Mouse (Mus musculus): ENCODE results near the gene Gabbr2. TPM values are rescaled to one million over a fixed set of nuclear protein-coding genes. Genes with fewer than 3 reads are reported as not detected.
A peak's percentile ranks its signal among the peaks of the same experiment; 100 is the strongest.

The Gabbr2 gene
- polyA plus RNA-seq, 1 experiment from 2014 or later = 0.11 TPM

DNA sequence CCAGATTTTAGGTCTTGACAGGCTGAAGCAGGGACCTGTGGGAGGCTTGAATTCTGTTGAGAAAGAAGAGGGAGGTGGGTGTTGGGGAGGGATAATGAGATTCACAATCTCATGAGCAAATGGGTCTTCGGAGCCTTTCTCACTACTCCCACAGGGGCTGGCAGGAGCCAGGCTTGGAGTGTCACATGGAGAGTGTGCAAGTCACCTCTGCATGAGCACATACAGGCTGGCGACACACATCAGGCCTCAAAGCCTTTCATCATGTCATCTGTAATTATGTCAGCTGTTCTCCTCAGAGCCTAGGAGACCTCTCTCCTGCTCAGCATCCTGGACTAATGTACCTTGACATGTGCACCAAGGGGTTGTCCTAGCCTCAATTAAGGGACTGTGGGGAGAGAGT lies 219.1 kb downstream of the Gabbr2 start:
- no peaks in the 10 kb centered on the region for H3K4me1 ChIP-seq (ENCODE audit: insufficient read depth, low read length)
- H3K36me3 ChIP-seq (ENCODE audit: insufficient read depth, low read length) = no peaks in the 10 kb centered on the region
- WGBS = 79% methylated on average over 2 of the region's 2 CpGs
- no peaks in the 10 kb centered on the region for H3K27me3 ChIP-seq (ENCODE audit: insufficient read depth, low read length)
- H3K9ac ChIP-seq (replicated peaks; ENCODE audit: low read length) = no peak overlapping the region
- H3K9me3 ChIP-seq (ENCODE audit: low read length) = no peaks in the 10 kb centered on the region
- H3K27ac ChIP-seq (ENCODE audit: low read length) = no peak overlapping the region
- no peak for ATAC-seq (ENCODE audit: low FRiP score, low TSS enrichment)
- no peak overlapping the region for H3K4me2 ChIP-seq (replicated peaks; ENCODE audit: low read depth, low read length)
- no peak overlapping the region for H3K4me3 ChIP-seq (ENCODE audit: low read length)

DNA sequence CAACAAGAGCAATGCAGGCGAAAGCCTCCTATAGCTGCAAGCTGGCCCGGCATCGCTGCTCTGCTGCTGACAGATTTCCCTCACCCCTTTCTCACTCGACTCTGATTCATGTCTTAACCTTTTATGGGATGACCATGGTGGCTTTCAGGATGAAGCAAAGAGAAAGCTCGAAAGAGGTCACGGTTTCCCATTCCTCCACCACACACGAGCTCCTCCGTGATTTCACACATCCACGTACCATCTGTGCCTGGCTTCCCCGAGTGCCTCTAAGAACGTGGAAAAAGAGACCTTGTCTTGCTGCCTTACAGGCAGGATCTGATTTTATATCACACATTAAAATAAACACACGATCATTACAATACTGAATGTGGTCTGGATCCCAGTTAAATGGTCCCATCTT lies 220.6 kb downstream of the Gabbr2 start:
- no peaks in the 10 kb centered on the region for H3K27me3 ChIP-seq (ENCODE audit: insufficient read depth, low read length)
- no peaks in the 10 kb centered on the region for H3K9me3 ChIP-seq (ENCODE audit: low read length)
- no peak for ATAC-seq (ENCODE audit: low FRiP score, low TSS enrichment)
- H3K36me3 ChIP-seq (ENCODE audit: insufficient read depth, low read length) = no peaks in the 10 kb centered on the region
- no peak overlapping the region for H3K4me3 ChIP-seq (ENCODE audit: low read length)
- WGBS = 80% methylated on average over 12 of the region's 12 CpGs
- no peak overlapping the region for H3K27ac ChIP-seq (ENCODE audit: low read length)
- no peaks in the 10 kb centered on the region for H3K4me1 ChIP-seq (ENCODE audit: insufficient read depth, low read length)
- H3K4me2 ChIP-seq (replicated peaks; ENCODE audit: low read depth, low read length) = no peak overlapping the region
- H3K9ac ChIP-seq (replicated peaks; ENCODE audit: low read length) = no peak overlapping the region

DNA sequence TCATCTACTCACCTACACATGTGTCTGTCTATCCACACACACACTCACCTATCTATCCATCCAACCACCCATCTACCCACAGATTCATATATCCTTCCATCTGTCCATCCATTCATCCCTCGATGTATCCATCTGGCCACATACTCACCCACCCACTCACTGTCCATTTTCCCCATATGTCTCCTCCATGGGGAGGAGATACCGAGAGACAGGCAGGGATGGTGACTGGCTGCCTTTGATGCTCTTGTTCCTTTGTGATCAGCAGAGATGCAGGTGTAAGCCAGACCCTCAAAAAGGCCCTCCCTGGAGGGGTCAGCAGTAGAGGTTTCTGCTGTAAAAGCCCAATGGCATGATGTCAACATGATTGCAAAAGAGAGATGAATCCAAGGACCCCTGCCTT lies 221.0 kb downstream of the Gabbr2 start:
- no peak for ATAC-seq (ENCODE audit: low FRiP score, low TSS enrichment)
- Histone ChIP-seq H3K27me3 (ENCODE audit: insufficient read depth, low read length) (no peaks in the 10 kb centered on the region), H3K9me3 (ENCODE audit: low read length) (no peaks in the 10 kb centered on the region), H3K36me3 (ENCODE audit: insufficient read depth, low read length) (no peaks in the 10 kb centered on the region), H3K27ac (ENCODE audit: low read length) (no peak overlapping the region), H3K4me1 (ENCODE audit: insufficient read depth, low read length) (no peaks in the 10 kb centered on the region), H3K4me2 (replicated peaks; ENCODE audit: low read depth, low read length) (no peak overlapping the region), H3K9ac (replicated peaks; ENCODE audit: low read length) (no peak overlapping the region), H3K4me3 (ENCODE audit: low read length) (no peak overlapping the region)
- WGBS = 84% methylated on average over 2 of the region's 2 CpGs

DNA sequence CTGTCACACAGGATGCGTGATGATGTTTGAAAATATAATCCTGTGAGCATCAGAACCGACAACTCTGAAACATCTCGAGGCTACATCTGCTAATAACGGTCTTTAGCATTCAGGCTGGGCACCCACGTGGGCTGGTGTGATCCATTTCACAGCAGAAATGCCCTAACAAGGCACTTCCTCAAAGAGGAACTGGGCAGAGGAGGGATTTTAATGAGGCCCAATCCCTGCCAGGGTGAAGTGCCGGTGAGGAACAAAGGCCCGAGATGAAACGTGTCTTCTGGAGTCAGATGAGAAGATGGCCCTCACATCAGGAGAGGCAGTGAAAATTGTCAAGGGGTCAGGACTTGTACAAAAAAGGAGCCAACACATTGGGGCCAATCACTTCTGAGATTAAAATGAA lies 221.6 kb downstream of the Gabbr2 start:
- Histone ChIP-seq H3K4me2 (replicated peaks; ENCODE audit: low read depth, low read length) (no peak overlapping the region), H3K27ac (ENCODE audit: low read length) (no peak overlapping the region), H3K4me3 (ENCODE audit: low read length) (no peak overlapping the region), H3K9ac (replicated peaks; ENCODE audit: low read length) (no peak overlapping the region), H3K36me3 (ENCODE audit: insufficient read depth, low read length) (no peaks in the 10 kb centered on the region), H3K9me3 (ENCODE audit: low read length) (no peaks in the 10 kb centered on the region), H3K27me3 (ENCODE audit: insufficient read depth, low read length) (no peaks in the 10 kb centered on the region), H3K4me1 (ENCODE audit: insufficient read depth, low read length) (no peaks in the 10 kb centered on the region)
- no peak for ATAC-seq (ENCODE audit: low FRiP score, low TSS enrichment)
- WGBS = 82% methylated on average over 8 of the region's 8 CpGs

DNA sequence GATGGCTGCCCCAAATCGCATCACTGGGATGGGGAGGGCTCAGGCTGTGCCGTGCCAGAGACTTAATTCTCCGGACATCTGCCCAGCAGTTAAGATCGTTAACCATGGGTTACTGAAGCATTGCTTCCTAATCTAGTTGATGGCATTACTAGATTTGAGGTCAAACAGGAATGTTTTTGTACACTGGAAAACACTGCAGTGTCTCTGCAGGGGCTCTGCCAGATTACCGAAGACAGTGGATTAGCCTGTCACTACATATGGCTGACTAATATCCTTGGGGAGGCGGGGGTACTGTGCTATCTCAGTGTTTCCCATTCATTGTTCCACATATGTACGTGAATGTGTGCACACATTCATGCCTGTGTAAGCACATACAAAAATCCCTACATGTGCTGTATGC lies 225.3 kb downstream of the Gabbr2 start:
- ATAC-seq (ENCODE audit: low FRiP score, low TSS enrichment) = no peak
- Histone ChIP-seq H3K4me2 (replicated peaks; ENCODE audit: low read depth, low read length) (no peak overlapping the region), H3K36me3 (ENCODE audit: insufficient read depth, low read length) (no peaks in the 10 kb centered on the region), H3K4me1 (ENCODE audit: insufficient read depth, low read length) (no peaks in the 10 kb centered on the region), H3K4me3 (ENCODE audit: low read length) (no peak overlapping the region), H3K9ac (replicated peaks; ENCODE audit: low read length) (no peak overlapping the region), H3K27me3 (ENCODE audit: insufficient read depth, low read length) (no peaks in the 10 kb centered on the region), H3K27ac (ENCODE audit: low read length) (no peak overlapping the region), H3K9me3 (ENCODE audit: low read length) (no peaks in the 10 kb centered on the region)
- 62% methylated on average over 7 of the region's 7 CpGs for WGBS

DNA sequence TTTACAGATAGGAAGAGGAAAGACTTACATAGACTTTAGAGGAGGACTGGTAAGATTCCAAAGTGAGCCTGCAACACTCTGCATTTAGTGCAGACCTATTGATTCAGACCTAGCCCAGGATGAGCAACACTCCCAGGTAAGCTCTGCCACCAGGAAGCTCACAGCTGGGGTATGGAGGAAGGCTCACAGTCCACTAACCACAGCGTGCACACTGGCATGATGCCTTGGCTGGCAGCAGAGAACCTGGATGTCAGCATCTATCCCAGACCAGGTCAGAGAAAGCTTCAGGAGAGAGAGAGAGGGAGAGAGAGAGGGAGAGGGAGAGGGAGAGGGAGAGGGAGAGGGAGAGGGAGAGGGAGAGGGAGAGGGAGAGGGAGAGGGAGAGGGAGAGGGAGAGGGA lies 231.8 kb downstream of the Gabbr2 start:
- no peak for ATAC-seq (ENCODE audit: low FRiP score, low TSS enrichment)
- H3K9me3 ChIP-seq (ENCODE audit: low read length) = no peaks in the 10 kb centered on the region
- WGBS = 65% methylated on average over 1 of the region's 1 CpGs

DNA sequence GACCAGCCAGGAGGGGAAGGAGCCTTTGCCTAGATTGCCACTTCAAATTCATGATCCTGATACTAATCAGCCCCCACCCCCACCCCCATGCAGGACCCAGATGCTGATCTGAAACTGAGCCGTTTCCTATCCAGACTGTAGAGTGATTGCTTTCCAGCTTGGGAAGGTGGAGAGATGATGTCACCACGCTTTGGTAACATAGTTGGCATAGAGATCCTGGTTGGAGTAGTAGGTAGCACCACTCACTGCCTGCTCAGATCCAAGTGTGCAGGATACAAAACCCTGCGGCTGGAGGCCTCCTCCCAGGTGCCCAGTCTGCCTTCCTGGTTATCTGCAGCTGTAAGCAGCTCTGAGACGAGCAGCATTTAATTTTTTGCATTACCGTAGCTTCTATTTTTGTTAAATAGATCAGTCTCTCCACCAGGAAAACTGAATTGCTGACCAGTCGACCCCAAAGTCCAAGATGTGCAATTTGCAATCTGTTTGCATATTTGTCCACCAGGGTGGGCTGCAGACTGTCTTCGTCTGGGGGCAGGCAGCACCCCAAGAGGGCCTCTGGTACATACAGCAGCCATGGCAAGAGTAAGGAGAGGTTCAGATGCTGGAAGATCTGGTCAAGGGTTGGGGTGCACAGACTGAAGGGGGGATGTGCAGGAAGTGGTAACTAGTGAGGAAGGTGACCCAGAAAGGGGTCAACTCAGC lies 233.2 kb downstream of the Gabbr2 start:
- Histone ChIP-seq H3K4me1 (ENCODE audit: insufficient read depth, low read length) (0 out of 2 replicates have a peak, but pooled peaks cover 4% of the 10 kb centered on the region), H3K36me3 (ENCODE audit: insufficient read depth, low read length) (no peaks in the 10 kb centered on the region), H3K9me3 (ENCODE audit: low read length) (no peaks in the 10 kb centered on the region), H3K9ac (replicated peaks; ENCODE audit: low read length) (no peak overlapping the region), H3K4me2 (replicated peaks; ENCODE audit: low read depth, low read length) (no peak overlapping the region), H3K4me3 (ENCODE audit: low read length) (no peak overlapping the region), H3K27me3 (ENCODE audit: insufficient read depth, low read length) (no peaks in the 10 kb centered on the region), H3K27ac (ENCODE audit: low read length) (no peak overlapping the region)
- WGBS = 71% methylated on average over 7 of the region's 7 CpGs
- ATAC-seq (ENCODE audit: low FRiP score, low TSS enrichment) = no peak

More for the DNA sequence above, 231.8 kb downstream of the Gabbr2 start:
- Histone ChIP-seq H3K9ac (replicated peaks; ENCODE audit: low read length) (no peak overlapping the region), H3K27ac (ENCODE audit: low read length) (no peak overlapping the region), H3K27me3 (ENCODE audit: insufficient read depth, low read length) (no peaks in the 10 kb centered on the region), H3K4me1 (ENCODE audit: insufficient read depth, low read length) (0 out of 2 replicates have a peak, but pooled peaks cover 2% of the 10 kb centered on the region), H3K36me3 (ENCODE audit: insufficient read depth, low read length) (no peaks in the 10 kb centered on the region), H3K4me2 (replicated peaks; ENCODE audit: low read depth, low read length) (no peak overlapping the region), H3K4me3 (ENCODE audit: low read length) (no peak overlapping the region)

DNA sequence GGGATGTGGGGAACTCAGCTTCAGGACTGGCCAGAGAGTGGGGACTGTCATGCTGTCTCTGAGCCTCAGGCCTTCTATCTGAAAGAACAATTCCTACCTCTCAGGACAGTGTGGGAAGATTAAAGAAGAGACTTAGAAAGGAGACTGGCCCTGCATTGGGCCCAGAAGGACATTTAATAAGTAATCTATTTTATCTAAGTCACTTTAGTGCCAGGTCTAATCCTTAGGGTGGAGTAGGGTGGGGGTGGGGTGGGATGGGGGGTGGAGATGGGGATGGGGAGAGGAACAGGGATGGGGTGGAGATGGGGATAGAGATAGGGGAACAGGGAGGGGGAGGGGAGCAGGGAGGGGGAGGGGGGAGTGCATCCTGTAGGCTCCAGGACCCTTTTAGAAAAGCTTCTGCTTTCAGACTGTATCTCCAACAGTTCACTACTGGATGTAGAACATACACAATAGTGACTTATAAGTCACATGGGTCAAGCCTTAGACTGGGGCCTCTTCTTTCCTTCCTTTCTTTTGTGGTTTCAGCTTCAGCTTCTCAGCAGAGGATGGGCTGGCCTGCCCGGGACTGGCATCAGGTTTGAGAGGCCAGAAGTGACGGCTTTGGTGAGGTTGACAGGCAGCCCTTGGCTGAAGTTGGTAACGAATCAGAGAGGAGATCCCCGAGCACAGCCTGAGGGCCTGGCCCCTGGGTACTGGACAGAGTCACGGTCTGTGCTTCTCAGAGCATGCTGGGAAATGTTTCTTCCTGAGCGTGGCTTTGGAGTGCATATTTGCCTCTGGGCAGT lies 237.1 kb downstream of the Gabbr2 start:
- Histone ChIP-seq H3K4me3 (ENCODE audit: low read length) (no peak overlapping the region), H3K9me3 (ENCODE audit: low read length) (no peaks in the 10 kb centered on the region), H3K27me3 (ENCODE audit: insufficient read depth, low read length) (no peaks in the 10 kb centered on the region), H3K36me3 (ENCODE audit: insufficient read depth, low read length) (no peaks in the 10 kb centered on the region), H3K4me2 (replicated peaks; ENCODE audit: low read depth, low read length) (no peak overlapping the region), H3K4me1 (ENCODE audit: insufficient read depth, low read length) (0 out of 2 replicates have a peak, but pooled peaks cover 4% of the 10 kb centered on the region), H3K9ac (replicated peaks; ENCODE audit: low read length) (no peak overlapping the region), H3K27ac (ENCODE audit: low read length) (no peak overlapping the region)
- ATAC-seq (ENCODE audit: low FRiP score, low TSS enrichment) = peak; percentile 65
- WGBS = 34% methylated on average over 6 of the region's 6 CpGs

DNA sequence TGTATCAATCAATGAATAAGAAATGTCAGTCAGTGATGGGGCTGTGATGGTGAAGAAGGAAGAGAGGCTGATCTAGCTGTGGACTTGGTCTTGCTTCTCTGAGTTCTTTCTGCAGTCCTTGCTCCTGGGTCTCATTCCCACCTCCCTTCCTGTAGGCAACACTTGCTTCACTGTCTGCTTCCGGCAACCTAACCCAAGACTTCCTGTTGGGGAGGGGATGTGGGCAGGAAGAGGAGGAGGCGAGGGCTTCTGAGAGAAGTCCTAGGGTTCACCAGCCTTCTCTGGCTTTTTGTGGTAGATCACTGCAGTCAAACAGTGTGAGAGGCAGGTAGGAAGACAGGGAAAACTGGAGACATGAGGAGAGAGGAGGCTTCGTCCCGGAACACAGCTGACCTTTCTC lies 239.4 kb downstream of the Gabbr2 start:
- 60% methylated on average over 4 of the region's 4 CpGs for WGBS
- Histone ChIP-seq H3K4me2 (replicated peaks; ENCODE audit: low read depth, low read length) (no peak overlapping the region), H3K27me3 (ENCODE audit: insufficient read depth, low read length) (no peaks in the 10 kb centered on the region), H3K9ac (replicated peaks; ENCODE audit: low read length) (no peak overlapping the region), H3K9me3 (ENCODE audit: low read length) (no peaks in the 10 kb centered on the region), H3K4me3 (ENCODE audit: low read length) (no peak overlapping the region), H3K27ac (ENCODE audit: low read length) (no peak overlapping the region), H3K36me3 (ENCODE audit: insufficient read depth, low read length) (no peaks in the 10 kb centered on the region), H3K4me1 (ENCODE audit: insufficient read depth, low read length) (0 out of 2 replicates have a peak, but pooled peaks cover 4% of the 10 kb centered on the region)
- ATAC-seq (ENCODE audit: low FRiP score, low TSS enrichment) = no peak

DNA sequence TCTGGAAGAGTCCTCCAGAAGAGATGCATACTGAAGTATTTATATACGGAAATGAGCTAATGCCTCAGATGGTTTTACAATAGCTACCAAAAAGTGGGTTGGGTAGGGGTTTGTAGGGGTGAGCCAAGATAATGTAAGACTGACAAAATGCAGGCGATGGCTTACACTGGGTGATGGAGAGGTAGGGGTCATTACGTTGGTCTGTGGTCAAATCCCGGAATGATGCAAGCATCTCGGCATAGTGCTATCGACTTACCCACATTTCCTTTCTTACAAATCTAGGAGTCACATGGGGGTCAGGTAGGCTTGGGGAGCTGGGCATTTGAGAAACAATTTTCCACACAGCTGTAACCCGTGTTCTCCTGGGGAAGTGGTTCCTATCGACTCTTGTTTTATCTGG lies 242.7 kb downstream of the Gabbr2 start:
- whole genome bisulfite sequencing = 69% methylated on average over 8 of the region's 8 CpGs
- Histone ChIP-seq H3K4me1 (ENCODE audit: insufficient read depth, low read length) (no peaks in the 10 kb centered on the region), H3K36me3 (ENCODE audit: insufficient read depth, low read length) (no peaks in the 10 kb centered on the region), H3K4me2 (replicated peaks; ENCODE audit: low read depth, low read length) (no peak overlapping the region), H3K27ac (ENCODE audit: low read length) (no peak overlapping the region), H3K9ac (replicated peaks; ENCODE audit: low read length) (no peak overlapping the region), H3K9me3 (ENCODE audit: low read length) (no peaks in the 10 kb centered on the region), H3K4me3 (ENCODE audit: low read length) (no peak overlapping the region), H3K27me3 (ENCODE audit: insufficient read depth, low read length) (no peaks in the 10 kb centered on the region)
- ATAC-seq (ENCODE audit: low FRiP score, low TSS enrichment) = no peak
